Mouse (Mus musculus) brown adipose tissue, adult 24 weeks (tissue): ENCODE results near the gene Gm33543. TPM values are rescaled to one million over a fixed set of nuclear protein-coding genes. Genes with fewer than 3 reads are reported as not detected.

Source experiments
- H3K27ac ChIP-seq: fragments of 200-500 bp; replicated peaks from 2 replicates; pipeline ENCODE4 v1.5.1; 2012; ENCODE audit warnings: low read depth, mild to moderate bottlenecking, low read length
- H3K4me1 ChIP-seq: fragments of 200-500 bp; 2 replicates; pipeline ENCODE4 v1.6.1; 2012; ENCODE audit warnings: low read length, mixed read lengths; ENCODE audit not compliant: control insufficient read depth, insufficient read depth, insufficient read length
- H3K4me3 ChIP-seq: fragments of 200-500 bp; 2 replicates; pipeline ENCODE4 v1.5.1; 2012; ENCODE audit warnings: low read depth, mild to moderate bottlenecking, low read length, moderate library complexity; ENCODE audit not compliant: insufficient read depth
- polyA plus RNA-seq: library from polyadenylated mRNA; stranded (reverse); fragments of >200 nt; gene quantifications from 2 replicates; pipeline ENCODE4 v1.2.4, GENCODE M21; 2012; ENCODE audit not compliant: missing spikeins, insufficient read depth, insufficient read length

Gene Gm33543
- polyA plus RNA-seq, 1 experiment, result not detected

DNA sequence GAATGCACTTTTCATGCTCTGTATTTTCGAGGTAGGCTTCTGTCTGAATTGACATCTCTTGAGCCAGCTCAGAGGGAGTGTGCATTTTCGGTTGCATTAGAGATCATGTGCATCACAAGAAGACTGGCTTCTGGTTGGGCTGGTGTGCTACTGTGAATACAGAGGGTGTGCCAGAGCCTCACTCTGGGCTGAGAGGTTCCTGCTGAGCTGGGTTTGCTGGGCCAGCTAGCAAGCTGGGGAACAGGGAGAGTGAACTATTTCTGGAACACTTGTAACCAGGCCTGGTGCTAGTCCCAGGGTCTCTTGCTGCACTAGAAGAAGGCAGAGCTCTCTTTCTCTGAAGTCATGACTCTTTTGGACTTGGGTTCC, 41.3 kb downstream of the Gm33543 start:
- Histone ChIP-seq H3K4me1 (no peaks in the 10 kb centered on the region), H3K4me3 (no peak overlapping the region), H3K27ac (no peak overlapping the region)

DNA sequence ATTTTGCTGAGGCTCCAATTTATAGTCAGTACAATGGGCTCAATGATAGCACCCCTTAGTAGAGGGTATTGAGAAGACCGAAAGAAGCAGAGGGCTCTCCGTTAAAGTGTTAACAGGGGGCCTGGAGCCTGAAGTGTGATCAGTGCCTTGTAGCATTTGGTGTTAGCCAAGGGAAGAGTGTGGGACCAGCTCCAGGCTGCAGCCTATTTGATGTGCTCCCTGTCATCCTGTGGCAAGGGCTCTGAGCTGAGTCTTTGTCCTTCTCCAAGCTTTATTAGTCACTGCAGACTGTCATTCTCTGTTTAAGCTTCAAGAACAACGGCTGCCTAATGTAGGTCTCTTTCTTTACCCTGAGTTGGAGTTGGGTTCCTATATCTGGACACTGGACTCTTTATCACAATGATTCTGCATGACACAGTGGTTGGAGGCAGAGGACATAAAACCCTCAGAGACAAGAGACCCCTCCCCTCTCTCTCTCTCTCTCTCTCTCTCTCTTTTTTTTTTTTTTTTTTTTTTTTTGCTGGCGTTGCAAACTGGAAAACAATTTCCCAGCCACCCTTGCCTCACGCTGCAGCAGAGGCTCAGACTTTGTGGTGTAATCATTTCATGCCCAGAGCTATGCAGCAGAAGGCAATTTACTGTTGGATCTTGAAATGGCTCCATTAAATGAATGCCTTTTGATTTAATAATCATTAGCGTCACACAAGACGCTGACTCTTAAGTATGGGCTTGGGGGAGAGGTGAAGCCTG, 41.9 kb downstream of the Gm33543 start:
- no peak overlapping the region for H3K27ac ChIP-seq
- no peaks in the 10 kb centered on the region for H3K4me1 ChIP-seq
- H3K4me3 ChIP-seq, result no peak overlapping the region

DNA sequence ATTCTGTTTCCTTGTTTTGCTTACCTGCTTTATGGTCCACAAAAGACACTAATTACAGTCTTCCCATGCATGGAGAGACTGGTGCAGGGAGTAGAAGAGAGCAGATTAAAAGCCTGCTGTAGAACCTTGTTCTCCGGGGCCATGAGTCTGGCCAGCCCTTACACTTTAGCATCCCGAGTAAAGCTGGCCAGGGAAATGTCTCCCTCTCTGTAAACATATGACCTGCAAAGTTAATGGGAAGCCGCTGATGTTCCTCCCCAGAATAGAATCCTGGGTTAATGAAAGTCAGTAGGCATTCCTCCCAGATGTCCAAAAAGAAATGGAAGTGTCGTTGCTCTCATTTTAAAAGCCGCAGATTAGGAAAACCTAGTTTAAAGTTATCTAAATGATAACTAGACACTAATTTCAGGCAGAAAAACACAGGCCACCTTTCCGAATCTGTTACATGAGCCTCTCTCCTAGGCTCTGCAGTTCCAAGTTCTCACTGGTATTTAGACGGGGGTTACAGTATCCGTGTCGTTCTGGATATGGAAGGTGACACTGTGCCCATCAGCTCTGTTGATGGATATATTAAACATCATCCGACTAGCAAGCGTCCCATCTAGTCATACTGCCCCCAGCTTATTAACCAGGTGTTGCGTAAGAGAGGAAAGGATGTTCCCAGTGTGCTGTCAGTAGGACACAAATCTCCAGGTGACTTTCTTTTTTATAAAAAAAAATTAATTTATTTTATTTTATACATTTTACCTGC, 44.9 kb downstream of the Gm33543 start:
- no peak overlapping the region for H3K4me3 ChIP-seq
- H3K27ac ChIP-seq, result no peak overlapping the region
- H3K4me1 ChIP-seq, result no peaks in the 10 kb centered on the region

DNA sequence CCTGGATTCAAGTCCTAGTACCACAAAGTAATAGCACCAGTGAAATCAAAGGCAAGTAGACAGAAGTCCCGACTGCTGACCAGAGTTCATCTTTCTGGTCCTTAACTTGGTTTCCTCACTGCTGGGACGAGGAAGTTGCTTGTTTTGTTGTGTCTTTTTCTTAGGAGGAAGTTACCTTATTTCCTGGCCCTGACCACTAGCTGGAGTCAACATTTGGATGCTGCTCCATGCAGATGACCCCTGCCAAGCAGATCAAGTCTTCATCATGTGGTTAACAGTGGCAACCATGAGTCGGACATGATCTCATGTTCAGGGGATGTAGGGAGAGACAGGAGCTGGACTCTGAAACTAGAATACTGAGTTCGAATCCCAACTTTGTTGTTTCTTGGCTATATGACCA, 47.2 kb downstream of the Gm33543 start:
- no peak overlapping the region for H3K27ac ChIP-seq
- H3K4me1 ChIP-seq, result no peaks in the 10 kb centered on the region
- H3K4me3 ChIP-seq, result no peak overlapping the region

DNA sequence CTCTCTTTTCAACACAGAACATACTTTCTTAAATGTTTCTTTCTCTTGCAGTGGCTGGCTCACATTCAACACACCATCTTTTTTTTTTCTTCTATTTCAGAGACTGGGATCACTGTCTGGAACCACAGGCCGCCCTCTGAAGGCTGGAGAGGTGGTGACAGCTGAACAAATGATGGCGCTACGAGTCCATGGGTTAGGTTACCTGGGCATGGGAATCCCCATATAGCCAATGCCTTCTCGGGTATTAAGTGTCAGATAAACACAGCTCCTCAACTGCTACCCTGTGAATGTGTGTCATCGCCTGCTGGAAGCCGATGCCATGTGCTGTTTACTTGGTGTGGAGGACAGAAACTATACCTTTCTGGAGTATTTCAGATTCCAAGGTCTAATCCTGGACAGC, 48.0 kb downstream of the Gm33543 start:
- Histone ChIP-seq H3K4me1 (no peaks in the 10 kb centered on the region), H3K27ac (no peak overlapping the region), H3K4me3 (no peak overlapping the region)

DNA sequence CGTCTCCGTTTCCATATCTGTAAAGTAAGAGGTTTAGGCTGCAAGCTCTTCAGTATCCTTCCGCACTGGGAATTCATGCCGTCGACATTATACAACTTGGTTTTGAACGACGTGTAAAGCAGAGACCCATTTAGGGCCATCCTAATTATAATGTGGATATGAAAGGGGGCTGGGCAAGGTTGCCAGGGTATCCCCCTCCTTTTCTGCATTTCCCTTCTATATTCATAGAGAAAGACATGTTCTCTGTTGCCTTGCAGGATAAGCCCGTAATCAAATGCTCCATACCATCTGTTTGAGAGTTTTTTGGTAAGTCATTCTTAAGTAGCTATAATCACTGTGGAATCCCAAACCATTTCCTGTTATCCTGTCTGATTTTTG, 51.3 kb downstream of the Gm33543 start:
- H3K4me3 ChIP-seq, result no peak overlapping the region
- no peak overlapping the region for H3K27ac ChIP-seq
- H3K4me1 ChIP-seq, result no peaks in the 10 kb centered on the region

DNA sequence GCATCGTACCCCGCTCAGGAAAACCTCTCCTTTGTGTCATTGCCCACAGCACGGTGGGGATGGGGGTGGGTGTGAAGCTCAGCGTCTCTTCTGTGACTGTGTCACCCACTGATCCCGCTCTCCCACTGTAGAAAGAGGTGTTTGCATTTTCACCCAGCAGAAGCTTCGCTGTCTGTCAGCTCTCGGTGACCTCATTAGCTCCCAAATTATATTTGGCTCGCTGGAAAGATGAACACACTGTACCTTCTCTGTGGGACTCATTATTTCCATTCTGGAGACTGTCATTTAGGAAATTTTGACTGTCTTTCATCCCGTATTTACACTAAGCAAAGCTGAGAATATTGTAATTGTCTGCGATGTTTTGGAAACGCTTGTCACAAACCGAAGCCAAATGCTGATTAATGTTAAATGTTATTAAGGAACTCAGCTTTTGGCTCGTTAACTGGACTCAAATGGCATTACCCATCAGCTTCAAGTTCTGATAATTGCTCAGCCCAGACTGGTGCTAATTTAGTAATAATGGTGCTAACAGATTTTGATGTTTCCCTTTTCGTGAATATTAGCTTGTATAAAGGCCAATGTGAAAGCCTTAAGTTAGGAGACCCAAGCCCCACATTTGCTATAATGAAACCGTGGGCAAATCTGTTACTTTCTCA, 51.8 kb downstream of the Gm33543 start:
- Histone ChIP-seq H3K4me3 (no peak overlapping the region), H3K4me1 (no peaks in the 10 kb centered on the region), H3K27ac (no peak overlapping the region)

DNA sequence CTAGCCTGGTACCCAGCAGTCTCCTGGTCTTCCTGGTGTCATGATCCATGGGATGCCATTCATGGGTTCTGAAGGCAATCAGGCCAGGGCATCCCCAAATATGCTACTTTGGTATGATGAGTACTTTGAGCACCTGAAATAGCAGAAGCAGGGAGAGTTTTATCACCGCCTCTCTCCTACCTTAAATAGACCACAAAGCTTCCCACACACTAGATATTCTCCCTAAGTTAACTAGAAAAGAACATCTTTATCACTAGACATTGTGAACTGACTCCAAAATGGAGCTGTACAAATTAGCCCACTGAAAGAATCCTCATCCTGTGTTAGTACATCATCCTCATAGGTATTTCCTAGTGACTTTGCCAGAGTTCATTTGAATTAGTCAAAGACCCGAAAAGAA, 55.6 kb downstream of the Gm33543 start:
- Histone ChIP-seq H3K4me1 (no peaks in the 10 kb centered on the region), H3K27ac (no peak overlapping the region), H3K4me3 (no peak overlapping the region)

DNA sequence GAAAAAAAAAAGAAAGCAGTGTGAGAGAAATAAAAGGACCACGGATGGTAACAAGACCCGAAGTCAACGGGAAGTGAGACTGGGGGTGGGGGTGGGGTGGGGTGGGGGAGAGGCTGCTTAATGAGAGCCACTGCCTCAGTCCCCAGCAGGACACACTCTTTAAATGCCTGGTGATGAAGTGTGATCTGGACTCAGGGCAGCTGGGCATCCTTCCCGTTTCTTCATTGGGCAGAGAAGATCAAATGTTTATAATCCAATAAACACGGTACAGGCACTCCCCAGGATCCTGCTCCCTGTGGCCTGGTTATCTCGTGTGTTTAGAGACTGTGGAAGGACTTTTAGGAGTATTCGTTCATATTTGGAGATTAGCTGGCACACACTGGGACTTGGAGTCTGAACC, 57.9 kb downstream of the Gm33543 start:
- Histone ChIP-seq H3K27ac (no peak overlapping the region), H3K4me1 (no peaks in the 10 kb centered on the region), H3K4me3 (no peak overlapping the region)

DNA sequence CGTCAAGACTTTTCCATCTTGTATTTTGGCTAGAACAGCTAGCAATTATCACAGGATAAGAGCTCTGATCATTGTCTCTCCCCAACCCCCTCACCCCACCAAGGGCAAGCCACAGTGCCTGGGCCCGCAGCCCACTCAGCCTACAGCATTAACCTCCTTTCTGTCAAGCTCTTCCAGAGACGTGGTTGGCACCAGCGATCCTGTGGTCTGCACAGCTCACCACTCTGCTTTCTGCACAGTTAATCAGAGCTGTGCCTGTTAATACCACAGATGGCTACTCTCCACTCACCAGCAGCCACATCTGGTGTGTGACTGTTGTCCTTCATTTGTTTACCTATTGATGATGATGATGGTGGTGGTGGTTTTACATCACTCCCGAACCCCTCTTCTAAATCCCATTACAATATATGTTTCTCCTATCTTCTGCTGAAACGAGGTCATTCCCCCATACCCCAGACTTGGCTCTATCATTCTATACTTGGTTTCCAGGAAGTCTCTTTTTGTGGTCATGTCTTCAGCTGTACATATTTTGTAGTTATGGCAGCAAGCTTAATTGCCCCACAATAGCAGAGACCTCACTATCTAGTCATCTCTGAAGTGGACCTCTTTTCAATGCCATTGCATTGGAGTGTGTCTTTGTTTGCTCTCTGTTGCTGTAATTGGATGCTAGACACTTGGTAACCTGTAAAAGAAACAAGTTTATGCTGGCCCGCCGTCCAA, 61.7 kb downstream of the Gm33543 start:
- Histone ChIP-seq H3K27ac (no peak overlapping the region), H3K4me1 (no peaks in the 10 kb centered on the region), H3K4me3 (no peak overlapping the region)

DNA sequence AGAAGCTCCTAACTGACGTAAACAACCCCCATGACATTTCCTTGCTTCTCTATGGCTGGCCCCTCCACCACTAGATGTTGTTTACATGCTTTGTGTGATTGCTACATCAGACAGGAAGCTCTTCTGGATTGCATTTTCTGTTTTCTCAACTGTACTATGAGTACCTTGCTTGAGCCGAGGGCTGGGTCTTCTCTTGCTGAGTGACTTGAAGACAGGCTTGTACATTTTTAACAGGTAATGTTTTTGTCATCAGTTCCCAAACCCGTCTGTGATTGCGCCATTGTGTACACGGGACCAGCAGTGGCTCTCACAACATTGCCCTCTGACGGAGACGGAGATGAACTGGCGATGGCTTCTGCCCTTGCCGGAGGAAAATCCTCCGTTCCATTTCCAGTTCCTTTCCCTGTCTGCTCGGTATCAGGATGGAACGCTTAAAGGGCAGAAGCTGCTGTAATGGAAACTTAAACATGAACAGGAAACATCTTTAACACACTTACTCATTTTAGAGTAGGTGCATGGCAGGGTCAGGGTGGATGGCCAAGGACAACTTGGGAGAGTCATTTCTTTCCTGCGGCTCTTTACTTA, 62.8 kb downstream of the Gm33543 start:
- Histone ChIP-seq H3K4me1 (no peaks in the 10 kb centered on the region), H3K27ac (no peak overlapping the region), H3K4me3 (no peak overlapping the region; the same call in 1 of the 2 replicates)

DNA sequence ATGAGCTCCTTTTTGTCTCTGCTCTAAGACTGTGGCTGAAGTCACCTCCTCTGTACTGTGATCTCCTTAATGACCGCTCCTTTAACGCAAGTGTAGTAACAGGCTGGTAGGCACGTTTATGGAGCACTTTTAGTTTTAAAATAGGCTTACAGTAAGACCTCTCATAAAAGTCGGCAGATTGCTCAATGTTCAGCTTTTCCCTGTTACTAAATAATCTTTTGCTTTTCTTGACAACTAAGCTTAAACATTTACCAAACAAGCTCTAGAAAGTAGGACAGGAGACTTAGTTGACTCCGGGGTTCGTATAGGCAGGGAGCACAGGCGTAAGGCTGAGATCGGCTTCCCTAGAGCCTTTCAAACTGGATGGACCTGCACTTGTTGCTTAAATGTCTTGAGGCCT, 64.1 kb downstream of the Gm33543 start:
- H3K27ac ChIP-seq, result no peak overlapping the region

DNA sequence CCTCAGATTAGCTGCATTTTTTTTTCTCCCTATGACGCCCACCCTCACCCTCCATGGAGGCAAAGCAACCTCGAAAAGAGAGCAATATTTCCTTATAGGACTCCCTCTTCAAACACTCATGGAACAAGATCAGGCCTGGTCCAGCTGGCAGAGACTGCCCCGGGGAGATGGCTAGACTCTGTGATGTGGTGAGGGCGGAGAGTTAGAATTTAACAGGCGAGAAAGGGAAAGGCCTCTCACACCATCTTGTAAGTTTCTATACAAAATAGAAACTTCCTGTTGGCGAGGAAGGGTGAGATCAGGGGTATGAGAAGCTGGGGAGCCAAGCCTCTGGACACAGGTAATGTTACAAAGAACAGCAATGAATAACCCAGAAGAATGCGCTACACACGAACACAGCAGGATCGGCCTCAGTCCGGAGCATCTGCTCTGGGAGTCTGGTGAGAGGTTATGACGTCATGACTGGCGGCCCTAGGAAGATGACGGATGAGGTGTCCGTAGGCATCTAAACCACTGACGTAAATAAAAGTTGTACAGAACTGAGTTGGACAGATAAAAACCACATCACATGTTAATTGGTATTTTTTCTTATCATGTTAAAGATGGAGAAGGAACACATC, 64.9 kb downstream of the Gm33543 start:
- Histone ChIP-seq H3K4me3 (no peak overlapping the region), H3K27ac (no peak overlapping the region), H3K4me1 (no peaks in the 10 kb centered on the region)

More for the DNA sequence above, 64.1 kb downstream of the Gm33543 start:
- H3K4me1 ChIP-seq, result no peaks in the 10 kb centered on the region
- no peak overlapping the region for H3K4me3 ChIP-seq

DNA sequence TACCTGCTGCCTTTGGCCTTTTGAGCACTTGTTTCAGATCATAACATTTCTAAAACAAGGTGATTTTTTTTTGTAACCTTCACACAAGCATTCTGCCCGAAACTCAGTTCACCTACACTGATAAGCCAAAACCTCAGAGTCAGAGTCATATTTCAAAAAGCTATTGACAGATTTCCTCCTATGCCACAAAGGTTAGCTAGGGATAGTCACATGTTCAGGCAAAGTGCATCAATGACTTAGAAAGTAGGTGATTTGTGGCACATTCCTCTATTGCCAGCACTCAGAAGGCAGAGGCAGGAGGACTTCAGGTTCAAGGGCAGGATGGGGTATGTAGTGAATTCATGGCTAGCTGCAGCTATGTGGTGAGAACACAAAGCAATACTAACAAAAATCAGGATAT, 65.7 kb downstream of the Gm33543 start:
- Histone ChIP-seq H3K4me3 (no peak overlapping the region), H3K27ac (no peak overlapping the region), H3K4me1 (no peaks in the 10 kb centered on the region)
